Mouse (Mus musculus): ENCODE measurements at regions not wholly inside any gene's neighbourhood (a gene's known extent, or its start where the extent isn't known, plus 50 kb on each side); places are given as distances from the start of the nearest gene placed in this dataset.

DNA sequence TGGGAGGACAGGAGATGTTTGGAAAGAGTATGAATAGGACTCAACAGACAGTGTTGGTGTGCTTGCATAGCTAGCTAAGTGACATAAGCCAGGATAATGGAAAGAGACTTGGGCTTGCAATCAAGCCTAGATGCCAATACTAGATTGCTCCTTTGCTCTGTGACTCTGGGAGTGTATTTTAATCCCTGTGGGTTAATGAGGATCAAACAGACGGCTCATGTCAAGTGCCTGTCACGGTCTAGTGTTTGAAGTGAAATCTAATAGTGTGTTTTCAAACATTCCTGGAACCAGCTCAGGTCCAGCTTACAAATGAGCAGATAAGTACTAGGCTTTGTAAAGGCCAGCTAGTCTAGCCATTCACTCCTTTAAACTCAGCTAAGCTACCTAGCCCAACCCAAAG lies 64.1 kb upstream of the Ranbp3l start:
- no peaks in the 10 kb centered on the region for H3K27me3 ChIP-seq (ENCODE audit: low read depth, poor library complexity, severe bottlenecking)
- no peak for DNase-seq (ENCODE audit: low spot score)
- no peaks in the 10 kb centered on the region for H3K4me1 ChIP-seq
- H3K36me3 ChIP-seq = no peaks in the 10 kb centered on the region
- no peak overlapping the region for H3K4me3 ChIP-seq
- no peak overlapping the region for H3K27ac ChIP-seq (replicated peaks)
- WGBS = 58% methylated on average over 2 of the region's 2 CpGs
- no peaks in the 10 kb centered on the region for H3K9me3 ChIP-seq (replicated peaks)

DNA sequence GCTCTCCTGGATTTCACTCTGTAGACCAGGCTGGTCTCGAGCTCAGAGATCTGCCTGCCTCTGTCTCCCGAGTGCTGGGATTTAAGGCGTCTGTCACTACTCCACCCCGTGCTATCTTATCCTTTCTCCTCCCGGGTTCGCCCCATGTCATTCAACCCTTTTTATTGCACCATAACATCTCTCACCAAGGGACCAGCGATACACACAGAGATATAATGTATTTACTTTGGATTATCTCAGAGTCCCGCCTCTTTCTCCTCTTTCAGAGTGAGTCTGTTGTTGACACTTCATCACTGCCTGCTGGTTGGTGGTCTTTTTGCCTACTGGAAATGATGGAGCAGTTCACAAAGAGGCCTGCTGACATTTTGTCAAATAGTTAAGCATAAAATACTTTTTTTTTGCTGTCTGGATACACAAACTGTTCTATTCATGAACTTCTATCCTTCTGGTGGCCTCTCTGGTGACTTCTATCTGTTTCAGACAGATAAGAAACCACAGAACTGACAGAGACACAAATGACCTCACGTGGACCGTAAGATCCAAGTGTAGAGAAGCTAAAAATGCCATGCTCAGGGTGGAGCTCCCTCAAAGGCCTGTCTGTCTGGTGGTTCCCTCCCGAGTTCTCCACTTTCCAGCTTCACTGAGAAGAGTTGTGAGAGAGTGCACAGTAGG lies 70.1 kb upstream of the Ranbp3l start:
- no peaks in the 10 kb centered on the region for H3K4me1 ChIP-seq
- 86% methylated on average over 11 of the region's 11 CpGs for WGBS
- no peak for DNase-seq (ENCODE audit: low spot score)
- no peaks in the 10 kb centered on the region for H3K27me3 ChIP-seq (ENCODE audit: low read depth, poor library complexity, severe bottlenecking)
- H3K4me3 ChIP-seq = no peak overlapping the region
- H3K36me3 ChIP-seq = no peaks in the 10 kb centered on the region
- no peaks in the 10 kb centered on the region for H3K9me3 ChIP-seq (replicated peaks)
- no peak overlapping the region for H3K27ac ChIP-seq (replicated peaks)

DNA sequence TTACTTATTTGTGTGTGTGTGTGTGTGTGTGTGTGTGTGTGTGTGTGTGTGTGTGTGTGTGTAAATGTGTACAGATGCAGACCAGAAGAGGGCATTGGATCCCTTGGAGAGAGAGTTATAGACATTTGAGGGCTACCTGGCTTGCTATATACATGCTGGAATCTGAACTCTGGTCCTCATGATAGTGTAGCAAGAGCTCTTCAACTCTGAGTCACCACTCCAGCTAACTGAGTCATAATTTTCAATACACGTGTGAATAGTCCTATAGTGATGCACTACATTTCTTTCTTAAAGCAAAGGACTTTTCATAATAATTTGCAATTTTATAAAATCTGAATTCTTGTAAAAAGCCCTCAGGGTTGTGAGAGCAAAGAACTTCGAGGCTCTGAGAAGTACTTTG lies 70.9 kb upstream of the Ranbp3l start:
- Histone ChIP-seq H3K9me3 (replicated peaks) (no peaks in the 10 kb centered on the region), H3K4me3 (no peak overlapping the region), H3K36me3 (no peaks in the 10 kb centered on the region), H3K4me1 (no peaks in the 10 kb centered on the region), H3K27ac (replicated peaks) (no peak overlapping the region), H3K27me3 (ENCODE audit: low read depth, poor library complexity, severe bottlenecking) (no peaks in the 10 kb centered on the region)
- DNase-seq (ENCODE audit: low spot score) = no peak
- 93% methylated on average over 2 of the region's 2 CpGs for WGBS

DNA sequence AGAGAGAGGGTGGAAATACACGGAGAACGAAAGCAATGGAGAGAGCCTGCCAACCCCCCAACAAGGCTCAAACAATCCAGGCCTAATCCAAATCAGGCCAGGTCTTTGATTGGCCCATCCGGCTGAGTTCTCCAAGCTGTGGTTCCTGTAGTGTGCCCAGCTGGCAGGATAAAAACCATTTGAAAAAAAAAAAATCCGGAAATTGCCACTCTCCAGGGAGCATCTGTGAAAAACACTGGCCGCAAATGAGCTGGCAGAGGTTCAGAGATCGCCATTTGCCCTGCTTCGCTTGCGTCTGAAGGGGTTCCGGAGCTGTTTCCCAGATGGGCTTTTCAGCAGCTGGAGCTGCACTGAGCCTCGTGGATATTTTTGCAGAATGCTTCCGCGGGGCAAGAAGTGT lies 71.4 kb upstream of the Ranbp3l start:
- 87% methylated on average over 12 of the region's 12 CpGs for WGBS
- no peaks in the 10 kb centered on the region for H3K36me3 ChIP-seq
- H3K9me3 ChIP-seq (replicated peaks) = no peaks in the 10 kb centered on the region
- no peaks in the 10 kb centered on the region for H3K27me3 ChIP-seq (ENCODE audit: low read depth, poor library complexity, severe bottlenecking)
- DNase-seq (ENCODE audit: low spot score) = no peak
- H3K27ac ChIP-seq (replicated peaks) = no peak overlapping the region
- H3K4me3 ChIP-seq = no peak overlapping the region
- H3K4me1 ChIP-seq = no peaks in the 10 kb centered on the region

DNA sequence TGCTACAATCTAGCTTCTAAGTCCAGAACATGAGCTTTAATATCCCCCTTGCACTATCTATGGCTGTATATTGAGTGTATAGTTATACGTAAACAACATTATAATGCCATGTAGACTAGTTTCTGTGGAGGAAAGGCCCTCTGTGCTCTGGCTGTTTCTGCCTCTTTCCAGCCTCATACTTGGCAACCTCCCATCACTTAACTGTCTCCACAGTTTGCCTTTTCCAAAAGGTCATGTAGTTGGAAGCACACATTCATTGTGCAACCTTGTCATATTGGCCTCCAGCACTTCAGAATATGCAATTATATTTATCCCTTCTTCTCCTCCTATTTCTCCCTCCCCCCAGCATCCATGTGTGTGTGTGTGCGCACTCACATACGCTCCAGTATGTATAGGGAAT lies 82.2 kb upstream of the Ranbp3l start:
- H3K27me3 ChIP-seq (ENCODE audit: low read depth, poor library complexity, severe bottlenecking) = no peaks in the 10 kb centered on the region
- H3K36me3 ChIP-seq = no peaks in the 10 kb centered on the region
- H3K27ac ChIP-seq (replicated peaks) = no peak overlapping the region
- WGBS = 94% methylated on average over 3 of the region's 3 CpGs
- no peak overlapping the region for H3K4me3 ChIP-seq
- no peak for DNase-seq (ENCODE audit: low spot score)
- H3K9me3 ChIP-seq (replicated peaks) = no peaks in the 10 kb centered on the region
- H3K4me1 ChIP-seq = peaks cover 7% of the 10 kb centered on the region

DNA sequence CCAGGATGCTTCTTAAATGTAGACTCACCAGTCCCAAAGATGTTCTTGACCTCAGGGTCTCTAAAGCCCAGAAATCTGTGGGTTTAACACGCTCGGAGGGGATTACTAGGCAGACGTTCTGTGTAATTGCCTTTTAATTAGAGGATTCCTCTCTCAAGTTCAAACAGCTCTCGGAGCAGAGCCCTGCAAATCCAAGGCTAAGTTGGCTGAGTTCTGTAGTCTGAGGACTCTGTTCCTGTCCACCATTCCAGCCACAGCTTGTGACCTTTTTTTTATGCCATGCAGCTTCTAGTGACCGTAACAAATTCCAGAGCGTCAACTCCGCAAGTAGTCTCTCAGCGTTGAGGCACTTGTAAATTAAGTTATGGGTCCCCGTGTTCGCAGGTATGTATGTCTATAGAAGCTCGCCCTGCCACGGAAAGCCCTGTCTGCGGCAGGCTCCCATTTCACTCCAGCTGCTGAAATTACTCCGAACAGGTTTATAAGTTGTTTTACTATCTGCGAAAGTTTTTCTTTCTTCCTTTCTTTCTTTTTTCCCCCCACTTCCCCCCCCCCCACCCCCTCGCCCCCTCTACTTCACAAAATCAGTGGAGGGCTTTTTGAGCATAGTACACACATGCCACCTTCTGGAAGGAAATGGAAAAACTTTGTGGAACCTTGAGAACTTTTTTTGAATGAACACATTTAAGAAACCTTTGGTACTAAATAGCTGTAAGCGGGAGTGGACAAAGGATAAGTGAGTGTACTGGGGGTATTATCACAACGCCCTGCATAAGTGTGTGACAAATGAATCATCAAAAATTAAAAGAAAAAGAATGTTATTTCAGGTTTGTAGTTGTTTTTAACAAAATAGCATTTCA lies 82.9 kb upstream of the Ranbp3l start:
- 63% methylated on average over 18 of the region's 18 CpGs for WGBS
- Histone ChIP-seq H3K27ac (replicated peaks) (no peak overlapping the region), H3K36me3 (no peaks in the 10 kb centered on the region), H3K27me3 (ENCODE audit: low read depth, poor library complexity, severe bottlenecking) (no peaks in the 10 kb centered on the region), H3K9me3 (replicated peaks) (no peaks in the 10 kb centered on the region), H3K4me3 (no peak overlapping the region), H3K4me1 (peaks cover 7% of the 10 kb centered on the region)
- DNase-seq (ENCODE audit: low spot score) = no peak

DNA sequence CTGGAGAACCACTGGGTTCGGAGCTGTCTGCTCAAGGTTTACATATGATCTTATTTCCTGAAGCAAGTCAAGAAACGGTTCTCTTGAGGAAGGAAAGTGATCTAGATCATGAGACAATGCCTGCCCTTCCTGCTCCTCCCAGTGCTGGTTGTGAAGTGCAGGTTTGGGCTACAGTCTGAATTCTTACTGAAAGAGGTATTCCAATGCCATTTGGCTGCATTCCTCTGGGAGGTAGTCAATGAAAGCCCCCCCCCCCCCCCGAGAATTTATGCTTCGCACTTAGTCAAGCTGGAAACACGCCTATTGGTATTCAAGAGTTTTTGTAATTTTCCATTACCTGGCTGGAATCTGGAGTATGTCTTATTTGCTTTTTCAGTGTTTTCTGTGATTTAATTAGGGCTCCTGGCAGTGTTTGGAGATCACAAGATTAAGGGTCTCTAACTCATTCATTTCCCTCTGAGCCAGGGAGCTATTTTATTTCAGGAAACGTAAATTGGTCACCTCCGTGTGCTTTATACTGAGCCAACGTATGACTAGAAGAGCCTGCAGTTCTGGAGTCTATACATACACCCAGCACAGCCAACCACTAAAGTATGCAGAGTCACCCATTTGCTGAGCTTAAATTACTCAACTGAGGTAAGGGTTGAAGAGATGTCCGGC lies 84.7 kb upstream of the Ranbp3l start:
- no peak overlapping the region for H3K27ac ChIP-seq (replicated peaks)
- WGBS = 87% methylated on average over 9 of the region's 9 CpGs
- no peak for DNase-seq (ENCODE audit: low spot score)
- no peak overlapping the region for H3K4me3 ChIP-seq
- H3K4me1 ChIP-seq = peaks cover 7% of the 10 kb centered on the region
- H3K36me3 ChIP-seq = no peaks in the 10 kb centered on the region
- no peaks in the 10 kb centered on the region for H3K27me3 ChIP-seq (ENCODE audit: low read depth, poor library complexity, severe bottlenecking)
- H3K9me3 ChIP-seq (replicated peaks) = no peaks in the 10 kb centered on the region

DNA sequence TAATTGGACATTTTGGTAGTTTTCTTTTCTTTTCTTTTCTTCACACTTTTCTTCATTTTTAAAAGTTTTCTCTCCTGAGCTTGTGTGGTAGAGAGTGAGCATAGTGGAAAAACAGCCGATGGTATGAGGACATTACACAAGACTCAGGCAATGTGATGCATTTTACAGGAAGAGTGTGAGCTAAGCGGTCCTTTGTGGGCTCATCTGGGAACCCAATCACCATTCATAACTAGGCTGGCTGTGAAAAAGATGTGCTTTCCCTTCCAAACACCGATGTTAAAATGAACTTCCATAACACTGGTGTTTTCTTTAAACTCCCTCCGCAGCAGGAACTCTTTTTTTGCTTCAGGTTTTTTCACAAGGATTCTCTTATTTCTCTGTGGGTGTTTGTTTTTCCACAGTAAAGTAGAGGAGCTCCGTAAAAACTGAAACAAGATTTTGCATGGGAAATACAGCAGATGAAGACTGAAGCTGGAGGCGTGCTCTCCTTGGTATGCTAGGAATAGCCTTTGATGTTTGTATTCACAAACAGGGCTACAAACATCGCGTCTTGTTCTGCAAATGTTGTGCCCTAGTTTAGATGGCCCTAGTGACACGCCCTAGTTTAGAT lies 92.8 kb upstream of the Ranbp3l start:
- no peaks in the 10 kb centered on the region for H3K27me3 ChIP-seq (ENCODE audit: low read depth, poor library complexity, severe bottlenecking)
- no peak overlapping the region for H3K27ac ChIP-seq (replicated peaks)
- 84% methylated on average over 9 of the region's 9 CpGs for WGBS
- no peaks in the 10 kb centered on the region for H3K4me1 ChIP-seq
- H3K9me3 ChIP-seq (replicated peaks) = no peaks in the 10 kb centered on the region
- H3K36me3 ChIP-seq = no peaks in the 10 kb centered on the region
- H3K4me3 ChIP-seq = no peak overlapping the region
- DNase-seq (ENCODE audit: low spot score) = no peak

DNA sequence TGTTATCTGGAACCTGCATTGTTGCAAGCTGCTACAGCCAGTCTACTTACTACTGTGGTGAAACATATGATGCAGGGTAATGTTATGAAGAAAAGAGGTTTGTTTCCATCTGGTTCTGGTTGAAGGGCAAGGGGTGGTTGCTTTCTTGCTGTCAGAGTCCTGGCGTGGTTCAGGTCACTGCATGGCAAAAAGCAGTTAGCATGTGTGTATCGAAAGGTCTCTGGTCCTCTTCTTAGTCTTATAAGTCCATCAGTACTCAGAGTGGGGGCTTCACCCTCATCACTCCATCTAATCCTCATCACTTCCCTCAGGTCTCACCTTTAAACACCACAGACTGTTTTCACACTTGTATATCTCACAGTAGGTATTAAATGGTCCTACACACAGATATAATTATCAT lies 99.7 kb upstream of the Ranbp3l start:
- WGBS = 86% methylated on average over 2 of the region's 2 CpGs

DNA sequence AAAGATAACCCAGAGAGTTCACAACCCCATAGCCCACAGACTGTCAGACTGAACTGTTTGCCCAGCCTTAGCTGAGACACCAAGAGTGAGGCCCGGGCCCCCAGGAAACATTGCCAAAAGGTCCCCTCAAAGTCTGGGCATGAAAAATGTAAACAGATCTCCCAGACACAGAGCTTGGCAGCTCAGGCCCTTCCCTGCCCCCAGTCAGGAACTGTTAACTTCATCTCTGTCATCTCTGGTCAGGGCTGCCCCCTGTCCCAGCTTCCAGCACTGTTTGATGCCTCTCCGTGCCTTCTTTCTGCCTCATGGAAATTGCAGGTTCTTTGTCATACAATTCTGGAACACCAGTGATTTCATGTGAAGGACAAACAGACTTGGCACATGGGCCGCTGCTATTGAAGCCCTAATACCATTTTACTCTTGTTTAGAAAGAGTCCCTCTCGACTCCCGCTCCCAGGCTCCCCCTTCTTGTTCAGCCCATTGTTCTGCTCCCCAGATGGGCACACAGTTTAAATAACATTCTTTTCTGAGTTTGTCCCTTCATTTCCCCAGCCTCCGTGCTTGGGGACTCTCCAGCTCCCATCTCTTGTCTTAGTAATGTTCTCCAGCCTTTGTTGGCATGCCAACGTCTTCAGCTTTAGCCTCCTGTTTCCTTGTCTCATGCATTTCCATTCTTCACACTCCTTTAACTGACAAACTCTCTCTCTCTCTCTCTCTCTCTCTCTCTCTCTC lies 100.4 kb upstream of the Ranbp3l start:
- no peaks in the 10 kb centered on the region for H3K36me3 ChIP-seq
- peak overlapping the region; percentile 71 for H3K27ac ChIP-seq (replicated peaks)
- DNase-seq (ENCODE audit: low spot score) = no peak
- no peaks in the 10 kb centered on the region for H3K9me3 ChIP-seq (replicated peaks)
- 49% methylated on average over 7 of the region's 7 CpGs for WGBS
- no peaks in the 10 kb centered on the region for H3K27me3 ChIP-seq (ENCODE audit: low read depth, poor library complexity, severe bottlenecking)
- H3K4me1 ChIP-seq = peaks cover 19% of the 10 kb centered on the region
- no peak overlapping the region for H3K4me3 ChIP-seq

More for the DNA sequence above, 99.7 kb upstream of the Ranbp3l start:
- Histone ChIP-seq H3K27ac (replicated peaks) (0 out of 2 replicates have a peak overlapping the region, but pooled peaks have one; percentile 71), H3K36me3 (no peaks in the 10 kb centered on the region), H3K9me3 (replicated peaks) (no peaks in the 10 kb centered on the region), H3K27me3 (ENCODE audit: low read depth, poor library complexity, severe bottlenecking) (no peaks in the 10 kb centered on the region), H3K4me1 (peaks cover 19% of the 10 kb centered on the region), H3K4me3 (no peak overlapping the region)
- DNase-seq (ENCODE audit: low spot score) = no peak

DNA sequence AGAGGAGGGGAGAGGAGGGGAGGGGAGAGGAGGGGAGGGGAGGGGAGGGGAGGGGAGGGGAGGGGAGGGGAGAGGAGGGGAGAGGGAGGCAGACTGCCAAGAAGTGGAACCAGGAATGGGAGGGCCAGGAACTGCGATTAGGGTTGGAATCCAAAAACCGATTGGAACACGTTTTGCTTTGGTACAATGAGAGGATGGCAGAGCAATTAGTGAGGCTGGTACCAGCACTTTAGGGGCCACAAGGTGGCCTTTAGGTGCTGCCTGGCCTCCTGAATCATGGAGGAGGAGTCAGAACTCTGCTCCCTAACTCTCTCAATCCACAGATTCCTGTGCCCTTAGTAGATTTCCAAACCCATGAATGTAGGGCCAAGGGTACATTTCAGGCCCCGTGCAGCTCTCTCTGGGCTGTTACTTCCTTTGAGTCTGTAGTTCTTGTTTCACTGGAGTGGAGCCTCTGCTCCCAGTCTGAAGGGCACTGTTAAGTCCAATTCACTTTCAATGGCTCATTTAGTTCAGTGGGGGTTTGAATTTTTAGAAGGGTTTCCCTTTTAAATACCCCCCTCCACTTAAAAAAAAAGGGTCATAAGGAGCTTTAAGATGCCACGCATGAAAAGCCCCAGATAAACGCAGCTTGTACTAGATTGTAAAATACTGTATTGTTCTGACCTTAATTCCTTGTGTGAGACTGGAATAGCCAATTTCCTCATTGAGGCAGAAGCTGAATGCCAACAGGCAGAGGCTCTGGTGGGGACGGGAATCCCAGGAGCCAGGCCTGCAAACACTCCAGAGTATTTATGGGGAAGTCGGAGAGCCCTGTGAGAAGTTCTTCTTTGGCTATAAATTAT lies 102.4 kb upstream of the Ranbp3l start:
- DNase-seq (ENCODE audit: low spot score) = no peak
- peak overlapping the region; percentile 53 for H3K27ac ChIP-seq (replicated peaks)
- H3K4me3 ChIP-seq = no peak overlapping the region
- no peaks in the 10 kb centered on the region for H3K36me3 ChIP-seq
- WGBS = 66% methylated on average over 8 of the region's 8 CpGs
- peaks cover 4% of the 10 kb centered on the region; the same call in 1 of the 2 replicates for H3K9me3 ChIP-seq (replicated peaks)
- H3K4me1 ChIP-seq = peaks cover 19% of the 10 kb centered on the region
- no peaks in the 10 kb centered on the region for H3K27me3 ChIP-seq (ENCODE audit: low read depth, poor library complexity, severe bottlenecking)

Measured in midbrain, embryonic 10.5 days (tissue).